Mouse (Mus musculus): ENCODE data around the gene Aqp1.
A peak's percentile ranks its signal among the peaks of the same experiment; 100 is the strongest.

Gene Aqp1

DNA sequence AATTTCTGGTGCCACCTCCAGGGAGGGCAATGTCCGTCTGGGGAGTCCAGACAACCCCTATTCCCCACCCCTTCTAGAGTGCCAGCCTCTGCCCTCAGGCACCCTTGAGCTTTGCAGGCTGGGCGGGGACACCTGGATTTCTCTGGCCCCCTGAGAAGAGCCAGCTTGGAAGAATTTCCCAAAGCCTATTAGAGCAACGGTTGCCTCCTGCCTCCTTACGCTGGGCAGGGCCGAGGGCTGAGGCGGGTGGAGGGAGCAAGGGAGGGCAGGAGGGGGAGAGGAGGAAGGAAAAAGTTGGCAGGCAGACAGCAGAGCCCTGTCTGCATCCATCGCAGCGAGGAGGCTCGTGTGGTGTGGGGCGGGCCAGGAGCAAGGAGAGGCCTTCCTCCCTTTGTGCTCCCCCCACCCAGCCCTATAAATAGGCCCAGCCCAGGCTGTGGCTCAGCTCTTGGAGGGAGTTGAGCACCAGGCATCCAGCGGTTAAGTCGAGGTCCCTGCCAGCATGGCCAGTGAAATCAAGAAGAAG lies at the start of gene Aqp1:
Aqp1 (plus strand) TSS at position 444 of the 526 bp plus-strand sequence.
- peak; percentile 62 to 70 for DNase-seq (ENCODE audit: low spot score in 2 of 2)

DNA sequence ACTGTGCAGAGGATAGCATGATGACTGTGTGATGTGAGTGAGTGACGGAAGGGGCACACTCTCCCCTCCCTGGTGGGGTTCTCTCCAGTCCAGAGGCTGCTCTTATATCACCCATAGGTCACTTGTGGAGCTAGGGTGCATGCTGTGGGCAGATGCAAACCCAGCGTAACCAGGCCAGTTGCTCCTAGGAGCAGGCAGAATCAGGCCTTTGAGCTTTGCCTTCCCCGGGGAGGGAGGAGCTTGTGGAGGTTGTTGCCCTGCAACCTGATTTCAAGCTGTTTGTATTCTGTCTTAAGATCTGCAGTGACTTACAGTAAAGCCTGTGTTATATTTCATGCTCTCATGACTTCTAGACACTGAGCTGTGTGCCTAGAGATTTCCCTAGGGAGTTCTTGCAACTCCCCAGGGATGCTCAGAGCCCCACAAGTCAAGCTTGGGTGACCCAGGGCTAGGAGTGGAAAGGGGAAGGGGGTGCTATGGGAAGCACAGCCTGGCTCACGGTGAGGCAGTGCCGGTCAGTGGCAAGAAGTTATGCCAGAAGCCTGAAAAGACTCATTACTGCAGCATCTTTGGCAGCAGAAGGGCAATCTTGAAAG lies 48.1 kb upstream of the Aqp1 start:
- no peak for DNase-seq (ENCODE audit: low spot score in 2 of 2)

DNA sequence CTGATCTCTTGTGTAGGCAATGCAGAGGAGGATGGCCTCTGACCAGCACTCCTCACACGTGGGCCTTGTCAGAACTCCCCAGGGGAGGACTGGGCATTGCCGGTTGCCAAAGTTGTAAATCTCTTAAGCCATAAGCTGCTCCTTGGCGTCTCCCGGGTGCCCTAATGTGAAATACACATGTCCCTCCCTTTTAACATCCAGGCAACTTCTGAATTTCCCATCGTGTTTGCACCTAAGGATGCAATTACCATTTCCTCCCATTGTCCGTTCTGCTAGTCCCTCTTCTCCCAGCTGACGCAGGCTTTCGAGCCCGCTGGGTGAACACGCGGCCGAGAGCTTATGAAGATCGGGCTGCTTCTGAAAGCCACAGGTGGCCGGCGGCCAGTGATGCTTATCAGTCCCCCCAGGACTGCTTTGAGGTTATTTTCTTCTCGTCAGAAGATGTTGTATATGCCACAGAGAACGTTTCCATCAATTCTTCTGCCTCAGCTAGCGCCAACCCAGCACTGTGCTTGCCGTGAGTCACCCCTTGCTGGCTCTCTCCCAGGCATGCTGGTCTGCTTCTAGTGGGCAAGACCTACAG lies 41.6 kb upstream of the Aqp1 start:
- DNase-seq (ENCODE audit: low spot score in 2 of 2): no peak

DNA sequence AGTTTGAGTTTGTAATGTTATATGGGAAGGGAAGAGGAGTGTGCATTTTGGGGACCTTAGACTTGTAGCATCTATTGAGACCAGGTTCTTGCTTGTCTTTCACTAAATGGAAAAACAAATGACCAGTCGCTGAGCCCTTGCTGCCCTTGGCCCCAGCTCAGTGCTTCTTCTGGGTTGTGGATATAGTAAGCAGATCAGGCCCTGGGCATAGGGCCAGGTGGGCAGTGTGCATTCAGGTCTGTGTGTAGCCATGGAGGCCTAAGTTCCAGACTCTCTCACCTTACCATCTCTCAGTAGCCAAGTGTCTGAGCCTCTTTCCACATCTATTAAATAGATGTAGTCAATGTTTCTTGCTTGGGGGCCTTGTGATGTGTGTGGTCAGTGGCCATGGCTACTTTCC lies 40.9 kb upstream of the Aqp1 start:
- DNase-seq (ENCODE audit: low spot score in 2 of 2): no peak

DNA sequence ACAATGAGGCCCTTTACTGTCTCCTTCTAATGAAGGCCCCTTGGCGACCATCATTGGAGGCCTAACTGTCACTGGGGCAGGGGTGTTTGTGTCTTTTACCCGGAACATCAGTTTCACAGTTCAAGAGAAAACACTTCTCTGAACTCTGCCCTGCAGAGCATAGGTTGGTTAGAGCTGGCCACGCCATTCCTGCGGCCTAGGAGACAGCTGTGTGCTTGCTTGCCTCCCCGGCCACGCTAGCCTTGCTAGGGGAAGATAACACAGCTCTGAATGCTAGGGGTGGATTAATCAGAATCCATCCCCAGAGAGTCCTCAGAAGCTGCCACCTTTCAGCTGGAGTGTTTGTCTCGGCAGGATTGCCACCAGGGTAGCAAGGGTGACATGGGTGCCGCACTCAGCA lies 36.8 kb upstream of the Aqp1 start:
- no peak for DNase-seq (ENCODE audit: low spot score in 2 of 2)

DNA sequence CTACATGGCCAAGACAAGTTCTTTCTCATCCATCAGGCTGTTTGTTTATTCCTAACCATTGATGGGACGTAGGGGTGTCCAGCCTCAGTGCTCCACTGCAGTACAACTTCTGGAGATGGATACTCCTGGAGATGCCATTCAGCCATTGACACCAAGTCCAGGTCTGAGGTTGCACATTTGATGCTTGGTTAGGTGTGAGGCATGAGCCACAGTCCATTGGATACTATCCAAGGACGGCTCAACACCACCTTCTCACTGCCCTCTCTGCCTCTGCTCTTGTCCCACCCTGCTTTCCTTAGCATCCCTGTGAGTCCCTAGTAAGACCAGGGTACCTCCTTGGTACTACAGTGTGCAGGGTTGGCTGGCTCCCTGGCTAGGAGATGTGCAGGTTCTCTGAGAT lies 36.3 kb upstream of the Aqp1 start:
- DNase-seq (ENCODE audit: low spot score in 2 of 2): no peak

DNA sequence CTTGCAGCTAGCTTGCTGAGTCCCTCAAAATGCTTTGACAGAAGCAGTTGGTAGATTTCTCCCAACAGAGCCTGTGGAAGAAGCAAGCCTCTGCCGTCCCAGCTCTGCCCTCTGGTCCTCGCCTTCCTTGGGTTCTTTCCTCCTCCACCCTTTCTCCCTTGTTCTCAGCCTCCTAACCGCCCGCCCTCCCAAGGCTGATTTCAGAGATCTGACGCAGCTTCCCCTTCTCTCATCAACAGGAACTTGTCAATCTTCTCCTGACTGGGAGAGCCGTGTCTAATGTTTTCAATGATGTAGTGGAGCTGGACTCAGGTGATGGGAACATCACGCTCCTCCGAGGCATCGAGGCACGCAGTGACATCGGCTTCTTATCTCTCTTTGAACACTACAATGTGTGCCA lies 35.5 kb upstream of the Aqp1 start:
- no peak for DNase-seq (ENCODE audit: low spot score in 2 of 2)

DNA sequence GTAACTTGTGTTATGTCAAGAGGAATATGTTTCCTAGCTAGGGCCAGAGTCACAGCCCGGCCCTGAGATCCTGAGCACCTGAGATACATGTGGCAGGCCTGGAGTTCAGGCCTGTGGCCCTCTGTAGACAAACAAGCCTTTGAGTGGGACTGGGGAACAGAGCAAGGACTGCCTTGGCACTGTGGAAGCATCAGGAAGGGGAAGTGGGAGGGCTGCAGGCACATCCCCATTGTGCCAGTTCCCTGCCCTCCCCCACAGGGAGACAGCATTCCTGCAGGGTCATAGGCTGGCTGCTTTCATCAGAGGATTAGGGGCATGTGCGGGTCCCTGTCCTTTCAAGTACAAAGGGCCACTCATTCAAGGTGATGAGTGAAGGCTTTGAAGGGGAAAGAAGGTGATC lies 26.1 kb upstream of the Aqp1 start:
- no peak for DNase-seq (ENCODE audit: low spot score in 2 of 2)

DNA sequence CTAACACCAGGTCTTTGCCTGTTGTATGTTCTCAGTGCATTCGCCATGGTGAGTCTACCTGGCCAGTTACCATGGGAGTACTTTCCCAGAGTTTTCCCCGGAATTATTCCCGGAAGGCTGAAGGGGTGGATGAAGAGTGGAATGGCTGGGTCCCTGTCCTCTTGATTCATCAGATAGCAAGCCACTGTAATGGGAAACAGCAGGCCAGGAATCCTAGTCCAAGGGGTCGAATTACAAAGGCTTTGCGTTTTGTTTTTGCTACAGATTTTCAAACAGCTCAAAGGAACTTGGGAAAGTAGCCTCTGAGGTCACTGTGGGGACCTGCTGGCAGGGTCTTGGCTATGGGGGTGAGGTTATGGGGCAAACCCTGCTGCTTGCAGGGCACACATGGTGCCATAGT lies 24.3 kb upstream of the Aqp1 start:
- DNase-seq (ENCODE audit: low spot score in 2 of 2): no peak

DNA sequence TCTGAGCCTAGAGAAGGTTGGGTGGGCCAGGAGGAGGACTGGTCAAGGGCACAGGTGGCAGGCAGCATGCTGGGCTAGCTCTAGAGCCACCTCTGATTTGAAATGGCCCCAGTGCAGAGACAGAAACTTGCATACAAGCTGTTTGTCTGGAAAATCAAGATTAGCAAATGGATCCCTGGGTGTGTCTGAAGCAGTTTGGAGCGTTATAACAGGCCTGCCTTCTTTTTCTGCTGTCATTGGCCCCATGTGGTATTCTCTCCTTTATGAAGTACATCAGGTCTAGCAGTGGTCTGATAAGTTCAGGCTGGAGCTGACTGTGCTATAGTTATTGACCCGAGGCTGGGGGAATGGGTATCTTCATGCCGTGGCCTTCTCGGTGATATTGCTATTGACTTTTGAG lies 22.3 kb upstream of the Aqp1 start:
- DNase-seq (ENCODE audit: low spot score in 2 of 2): no peak

DNA sequence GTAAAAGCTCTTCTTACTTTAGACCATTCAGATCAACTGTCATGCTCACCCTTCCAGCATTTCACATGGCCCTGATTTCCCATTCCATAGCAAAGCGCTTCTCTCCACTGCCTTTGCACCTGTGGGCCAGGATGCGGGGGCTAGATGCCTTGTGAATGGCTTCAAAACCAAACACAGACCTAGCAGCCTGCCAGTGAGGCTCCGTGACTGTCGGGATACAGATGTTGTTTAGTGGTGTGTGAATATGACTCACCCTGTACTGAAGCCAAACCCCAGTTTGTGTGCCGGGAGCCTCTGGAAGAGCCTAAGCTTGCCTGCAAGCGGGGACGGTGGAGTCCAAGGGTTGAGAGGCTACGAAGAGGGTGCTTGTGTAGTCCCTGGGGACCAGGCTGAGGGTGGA lies 21.6 kb upstream of the Aqp1 start:
- DNase-seq (ENCODE audit: low spot score in 2 of 2): no peak

DNA sequence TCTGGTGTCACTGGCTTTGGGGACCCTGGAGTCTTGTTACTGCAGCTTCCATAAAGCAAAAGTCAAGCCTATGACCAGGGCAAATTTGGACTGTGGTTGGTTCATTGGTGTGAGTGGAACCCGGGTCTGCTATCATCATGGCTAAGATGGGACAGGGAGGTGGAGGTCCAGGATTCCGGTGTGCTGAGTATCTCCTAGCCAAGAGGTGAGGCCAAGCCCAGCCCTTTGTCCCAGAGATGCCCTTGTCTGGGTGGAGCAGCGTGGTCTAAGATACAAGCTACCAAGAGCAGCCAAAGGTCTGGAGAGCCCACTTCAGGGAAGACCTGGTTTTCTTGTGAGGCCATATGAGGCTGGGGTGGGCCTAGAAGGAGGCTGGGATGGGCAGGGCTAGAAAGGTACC lies 17.6 kb upstream of the Aqp1 start:
- DNase-seq (ENCODE audit: low spot score in 2 of 2): no peak

DNA sequence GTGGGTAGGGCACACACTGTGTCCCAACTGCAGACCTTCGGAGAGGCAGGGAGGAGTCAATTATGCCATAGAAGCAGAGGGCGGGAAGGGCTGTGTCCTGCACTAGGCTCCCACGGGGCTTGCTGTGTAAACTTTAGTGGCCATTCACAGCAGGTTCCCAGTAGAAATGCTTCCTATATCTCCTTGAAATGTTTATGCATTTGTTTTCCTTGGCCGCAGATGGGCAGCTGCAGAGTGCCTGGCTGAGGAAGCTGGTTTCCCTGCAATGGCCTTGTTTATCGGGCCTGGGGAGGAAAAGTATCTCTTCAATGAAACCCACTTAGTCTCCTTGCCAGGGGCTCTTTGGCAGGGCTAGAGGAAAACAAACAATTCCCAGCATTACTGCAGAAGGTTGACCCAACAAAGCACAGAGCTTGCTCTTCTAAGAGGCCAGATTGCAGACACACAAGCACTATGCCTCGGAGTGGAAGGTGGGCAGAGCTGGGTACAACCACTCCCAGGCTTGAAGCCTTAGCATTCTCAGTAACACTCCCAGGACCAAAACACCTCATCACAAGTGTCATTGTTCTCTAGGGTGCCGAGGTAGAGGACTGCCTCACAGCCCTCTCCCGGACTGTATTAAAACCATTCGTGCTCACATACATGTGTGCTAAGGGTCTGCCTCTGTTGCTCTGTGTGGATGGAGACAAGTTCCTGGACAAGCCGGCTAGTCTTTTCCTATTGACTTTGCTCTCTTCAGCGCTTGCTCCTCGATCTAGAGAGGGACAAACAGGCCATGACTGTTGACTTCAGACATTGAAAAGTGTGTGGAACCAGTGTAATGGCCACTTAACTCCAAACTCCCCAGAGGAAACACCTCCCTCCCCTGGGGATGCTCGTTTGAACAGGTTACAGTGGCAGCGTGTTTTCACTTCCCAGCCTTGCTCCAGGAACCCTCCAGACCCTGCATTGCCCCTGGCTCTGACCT lies 16.4 kb upstream of the Aqp1 start:
- DNase-seq (ENCODE audit: low spot score in 2 of 2): no peak

DNA sequence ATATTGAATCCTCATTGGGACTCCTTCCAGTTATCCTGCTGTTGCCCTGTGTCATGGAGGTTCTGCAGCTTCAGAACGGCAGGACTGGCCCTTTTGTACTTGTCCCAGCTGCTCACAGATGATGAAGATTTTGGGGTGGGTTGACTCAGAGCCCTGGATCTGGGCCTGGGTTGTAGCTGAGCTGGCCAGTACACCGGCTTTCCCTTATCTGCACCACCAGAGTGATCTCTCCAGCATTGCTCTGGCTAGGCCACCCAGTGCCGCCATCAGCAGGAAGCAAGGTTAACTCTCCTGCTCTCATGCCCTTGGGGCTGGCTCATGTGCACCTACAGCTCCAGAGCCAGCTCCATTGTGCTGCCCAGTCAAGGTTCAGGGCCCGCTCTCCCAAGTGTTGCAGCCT lies 15.3 kb upstream of the Aqp1 start:
- no peak for DNase-seq (ENCODE audit: low spot score in 2 of 2)

DNA sequence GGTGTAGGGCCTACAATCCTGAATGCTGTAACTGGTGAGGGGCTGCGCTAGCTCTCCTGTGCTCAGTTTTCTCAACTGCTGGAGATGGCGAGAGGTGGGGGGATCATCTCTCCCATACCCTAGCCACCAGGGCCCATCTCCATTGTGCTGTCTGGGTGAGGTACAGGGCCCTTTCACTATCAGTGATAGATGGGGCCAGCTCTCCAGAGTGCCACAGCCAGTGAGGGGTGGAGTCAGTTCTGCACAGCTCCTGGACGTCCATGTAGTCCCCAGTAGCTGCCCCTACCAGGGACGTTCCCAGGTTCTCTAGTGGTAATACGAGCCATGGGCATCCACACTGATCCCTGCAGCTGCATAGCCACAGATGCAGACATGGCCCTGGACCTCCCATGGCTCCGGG lies 14.7 kb upstream of the Aqp1 start:
- DNase-seq (ENCODE audit: low spot score in 2 of 2): no peak

DNA sequence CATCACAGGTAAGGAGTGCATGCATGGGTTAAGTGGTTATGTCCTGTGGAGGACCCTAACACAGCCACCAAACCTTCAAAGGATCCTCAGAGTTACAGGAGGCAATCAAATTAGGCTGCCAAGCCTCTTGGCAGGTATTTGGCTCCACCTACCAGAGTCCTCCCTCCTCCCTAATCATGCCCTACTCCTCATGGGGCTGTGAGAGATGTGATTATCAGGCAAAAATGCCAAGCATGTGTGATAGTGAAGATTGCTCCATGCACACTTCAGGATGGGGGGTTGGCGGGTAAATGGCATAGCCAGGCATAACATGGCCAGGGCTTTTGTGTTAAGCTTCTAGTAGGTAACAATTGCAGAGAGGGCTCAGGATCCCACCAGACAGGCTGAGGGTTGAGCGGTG lies 13.3 kb upstream of the Aqp1 start:
- no peak for DNase-seq (ENCODE audit: low spot score in 2 of 2)

DNA sequence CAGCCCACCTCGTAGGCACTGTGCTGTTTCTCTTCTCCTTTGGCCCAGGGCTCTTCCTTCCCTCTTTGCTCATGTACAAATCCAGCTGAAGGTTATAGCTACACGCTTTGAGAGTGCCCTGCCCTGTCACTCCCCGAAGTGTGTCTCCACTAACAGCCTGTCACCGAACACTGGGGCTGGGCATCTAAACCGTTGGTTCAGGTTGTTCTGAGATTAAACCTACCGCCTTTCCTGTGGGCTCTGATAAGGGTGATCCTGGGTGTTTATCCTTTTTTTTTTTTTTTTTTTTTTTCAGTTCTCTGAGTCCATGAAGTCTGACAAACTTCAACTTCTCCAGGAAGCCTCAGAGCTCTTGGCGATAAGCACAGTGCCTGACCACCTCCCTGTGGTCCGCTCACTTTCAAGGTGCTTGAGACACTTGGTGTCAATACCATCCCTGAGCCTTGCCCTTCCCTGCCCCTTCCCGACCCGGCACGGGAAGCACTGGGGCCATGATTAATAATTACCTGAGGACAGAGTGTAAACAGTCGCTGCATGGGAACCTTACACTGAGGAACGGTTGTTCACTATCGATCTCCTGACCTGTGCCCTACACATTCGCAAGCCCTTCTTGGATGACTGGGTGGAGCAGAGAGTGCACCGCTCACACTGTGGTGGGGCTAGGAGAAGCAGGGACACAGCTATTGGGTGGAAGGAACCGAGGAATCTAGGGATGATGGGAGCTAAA lies 12.2 kb upstream of the Aqp1 start:
- DNase-seq (ENCODE audit: low spot score in 2 of 2): no peak

DNA sequence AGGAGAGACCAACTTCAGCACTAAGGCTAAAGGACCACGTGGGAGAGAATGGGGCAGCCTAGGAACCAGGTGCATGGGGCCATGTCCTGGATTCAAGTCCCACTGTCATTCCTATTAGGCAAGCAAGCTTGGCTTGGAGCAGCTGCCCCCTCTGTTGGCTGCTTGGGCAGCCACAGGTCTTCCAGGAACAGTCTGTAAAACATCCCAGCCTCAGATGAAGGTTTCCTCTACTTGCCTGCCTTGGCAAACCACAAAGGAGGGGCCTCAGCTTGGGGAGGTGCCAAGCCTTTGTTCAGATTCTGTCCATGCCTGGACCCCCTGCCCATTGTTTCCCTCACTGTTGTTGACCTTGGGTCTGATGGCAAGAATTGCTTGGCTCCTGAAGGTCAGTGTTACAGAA lies 11.4 kb upstream of the Aqp1 start:
- no peak for DNase-seq (ENCODE audit: low spot score in 2 of 2)

DNA sequence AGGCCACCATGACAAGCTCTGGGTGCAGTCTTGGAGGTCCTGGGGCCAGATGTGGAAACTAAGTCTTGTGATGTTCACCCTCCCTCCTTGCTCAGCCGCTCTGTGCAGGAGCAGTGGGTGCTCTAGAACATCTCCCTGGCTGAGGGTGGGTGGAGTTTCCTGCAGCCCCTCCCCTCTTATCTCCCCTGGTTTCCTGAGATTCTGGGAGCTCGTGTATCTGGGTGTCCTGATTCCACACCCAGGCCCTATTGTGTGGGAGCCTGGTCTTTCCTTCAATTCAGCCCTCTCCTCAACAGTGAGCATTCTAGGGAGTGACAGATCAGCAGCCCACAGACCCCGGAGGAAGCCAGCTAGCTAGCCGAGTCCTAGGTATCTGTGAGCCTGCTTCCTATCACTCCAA lies 9.9 kb upstream of the Aqp1 start:
- DNase-seq (ENCODE audit: low spot score in 2 of 2): no peak

DNA sequence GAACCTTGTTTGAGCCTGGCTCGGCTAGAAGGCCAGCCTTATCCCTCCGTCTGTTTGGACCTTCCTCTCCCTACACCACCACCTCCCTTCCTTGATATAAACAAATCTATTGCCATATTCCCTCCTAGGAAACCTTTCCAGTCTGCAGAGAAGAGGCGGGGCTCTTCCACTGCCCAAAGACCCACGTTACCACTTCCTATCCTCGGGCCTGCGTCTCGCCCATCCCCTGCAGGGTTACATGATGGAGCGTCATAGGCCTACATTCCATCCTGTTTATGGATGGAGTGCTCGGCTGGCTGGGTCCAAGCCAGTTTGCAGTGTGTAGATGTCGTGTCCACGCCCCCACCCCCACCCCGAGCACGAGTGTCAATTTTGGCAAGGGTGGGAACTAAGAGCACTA lies 8.9 kb upstream of the Aqp1 start:
- DNase-seq (ENCODE audit: low spot score in 2 of 2): no peak

DNA sequence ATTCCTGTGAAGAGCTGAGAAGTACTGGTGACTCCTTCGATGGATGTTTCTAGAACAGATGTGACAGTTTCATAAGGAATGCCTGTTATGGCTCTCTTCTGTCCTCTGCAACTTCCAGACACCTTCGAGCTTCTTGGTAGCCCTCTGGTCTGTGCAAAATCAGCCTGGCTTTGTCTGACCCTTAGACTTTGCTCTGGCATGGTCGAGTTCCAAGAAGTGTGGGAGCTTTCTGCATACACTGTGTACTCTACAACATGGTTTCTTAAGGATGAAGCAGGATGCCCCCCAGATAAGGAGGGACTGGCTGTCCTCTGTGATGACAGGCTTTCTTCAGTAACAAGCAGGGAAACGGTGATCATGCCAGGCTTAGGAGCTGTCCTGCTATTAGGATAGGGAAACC lies 8.1 kb upstream of the Aqp1 start:
- DNase-seq (ENCODE audit: low spot score in 2 of 2): no peak

DNA sequence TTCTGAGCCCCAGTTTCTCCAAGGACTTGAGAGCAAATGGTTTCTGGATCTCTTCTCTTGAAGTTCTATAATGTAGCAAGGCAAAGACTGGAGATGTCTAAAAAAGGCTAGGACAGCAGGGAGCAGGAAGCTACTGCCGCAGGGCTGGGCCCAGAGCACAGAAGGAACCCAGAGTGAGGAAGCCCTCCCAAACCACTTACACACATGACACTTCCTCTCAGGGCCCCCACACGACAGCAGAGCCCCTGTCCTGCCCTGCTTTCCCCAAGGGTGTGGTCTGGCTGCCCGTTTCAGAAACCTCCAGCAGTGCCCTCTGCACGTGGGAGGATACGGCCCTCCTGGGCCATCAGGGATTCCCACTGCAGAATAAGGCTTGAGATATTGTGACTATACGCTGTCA lies 4.9 kb upstream of the Aqp1 start:
- DNase-seq (ENCODE audit: low spot score in 2 of 2): no peak
